Mouse (Mus musculus) liver, embryonic 14.5 days (tissue): ENCODE data around the gene Slc6a11.

ENCODE experiments used
- CTCF ChIP-seq: IDR thresholded peaks from 2 replicates; pipeline ENCODE4 v1.5.1; 2016; ENCODE audit warnings: antibody characterized with exemption, low read depth, control low read depth
- EP300 ChIP-seq: IDR thresholded peaks from 2 replicates; pipeline ENCODE4 v1.6.1; 2016; ENCODE audit warnings: antibody characterized with exemption, low read depth

DNA sequence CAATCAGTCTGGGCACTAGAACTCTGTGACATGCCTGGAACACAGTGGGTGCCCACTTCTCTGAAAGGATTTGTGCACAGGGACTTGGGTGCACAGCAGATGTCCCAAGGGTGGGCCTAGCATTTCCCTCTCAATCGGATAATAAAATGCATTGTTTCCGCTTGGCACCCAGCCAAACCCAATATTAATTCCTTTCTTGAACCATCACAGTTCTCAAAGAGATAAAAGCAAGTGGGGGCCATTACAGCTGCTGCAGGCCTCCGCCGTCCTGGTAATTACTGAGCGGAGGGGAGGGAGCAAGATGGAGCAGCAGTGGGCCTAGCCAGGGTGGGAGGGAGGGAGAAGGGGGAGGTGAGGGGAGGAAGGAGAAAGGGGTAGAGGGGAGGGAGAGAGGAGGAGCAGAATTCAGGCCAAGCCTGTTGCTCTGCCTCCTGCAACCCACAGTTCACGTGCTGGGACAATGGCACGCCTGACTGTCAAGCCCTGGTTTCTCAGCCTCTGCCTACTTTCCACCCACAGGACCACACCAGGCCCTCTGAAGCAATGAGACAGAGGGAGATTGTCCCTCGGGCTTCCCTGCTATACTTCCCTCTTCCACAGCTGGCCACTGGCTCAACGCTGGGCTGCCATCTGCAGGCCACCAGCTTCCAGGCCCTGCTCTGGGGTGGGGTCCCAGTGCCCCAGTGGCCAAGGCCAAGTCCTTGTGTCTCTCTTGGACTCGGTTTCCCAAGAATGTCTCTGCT, 166.4 kb downstream of the Slc6a11 start:
- TF ChIP-seq CTCF (no peak), EP300 (no peak)
